Mouse (Mus musculus) heart, embryonic 14.5 days (tissue): Measurements from ENCODE around the gene 9530077C05Rik. TPM values are rescaled to one million over a fixed set of nuclear protein-coding genes. Genes with fewer than 3 reads are reported as not detected.
"Not testable (repeated sequence)": the region's sequence is repeated elsewhere in the genome, so short reads cannot be mapped to it uniquely, and the experiment has no call there.

Experiments used
- ATAC-seq: fragments of 200-750 bp; cut with Nextera tagmentation; 2 replicates; pipeline ENCODE4 v1.8.0; 2017; ENCODE audit warnings: low read depth, moderate TSS enrichment; ENCODE audit not compliant: insufficient number of reproducible peaks, insufficient read depth, low FRiP score
- H3K27ac ChIP-seq, 2 experiments: fragments of 200-500 bp in 1 of 2; fragments of 300-500 bp in 1 of 2; sonication (generic) in 1 of 2; replicated peaks in 1 of 2; 2 replicates each; pipeline ENCODE4 v1.5.1; 2012 to 2014; ENCODE audit warnings: low read depth in 2 of 2, low read length in 2 of 2, control low read depth in 1 of 2, mild to moderate bottlenecking in 1 of 2, mixed read lengths in 1 of 2; ENCODE audit not compliant: control insufficient read depth in 1 of 2, insufficient read depth in 1 of 2
- H3K27me3 ChIP-seq: fragments of 300-500 bp; sonication (generic); 2 replicates; pipeline ENCODE4 v1.6.1; 2014; ENCODE audit warnings: mild to moderate bottlenecking, low read length, control low read depth; ENCODE audit not compliant: control insufficient read depth, insufficient read depth
- H3K36me3 ChIP-seq: fragments of 300-500 bp; sonication (generic); 2 replicates; pipeline ENCODE4 v1.6.1; 2014; ENCODE audit warnings: mild to moderate bottlenecking, control low read depth, low read length, mixed read lengths; ENCODE audit not compliant: control insufficient read depth, insufficient read depth
- H3K4me1 ChIP-seq, 2 experiments: fragments of 200-500 bp in 1 of 2; fragments of 300-500 bp in 1 of 2; sonication (generic) in 1 of 2; 2 replicates each; pipeline ENCODE4 v1.6.1; 2012 to 2014; ENCODE audit warnings: low read length in 2 of 2, control low read depth in 1 of 2, mixed read lengths in 1 of 2; ENCODE audit not compliant: control insufficient read depth in 2 of 2, insufficient read depth in 2 of 2
- H3K4me2 ChIP-seq: fragments of 300-500 bp; sonication (generic); 2 replicates; pipeline ENCODE4 v1.6.1; 2014; ENCODE audit warnings: mild to moderate bottlenecking, low read length
- H3K4me3 ChIP-seq, 2 experiments: fragments of 200-500 bp in 1 of 2; fragments of 300-500 bp in 1 of 2; sonication (generic) in 1 of 2; 2 replicates each; pipeline ENCODE4 v1.5.1; 2012 to 2014; ENCODE audit warnings: low read length in 2 of 2, mild to moderate bottlenecking in 2 of 2, control low read depth in 1 of 2, low read depth in 1 of 2, moderate library complexity in 1 of 2; ENCODE audit not compliant: control insufficient read depth in 1 of 2, insufficient read depth in 1 of 2
- H3K9ac ChIP-seq: fragments of 300-500 bp; sonication (generic); 2 replicates; pipeline ENCODE4 v1.6.1; 2014; ENCODE audit warnings: mild to moderate bottlenecking, low read length
- H3K9me3 ChIP-seq: fragments of 300-500 bp; sonication (generic); 2 replicates; pipeline ENCODE4 v1.6.1; 2016; ENCODE audit warnings: low read length, control low read depth; ENCODE audit not compliant: control insufficient read depth
- WGBS: fragments of 180-500 bp; shearing (Covaris S2); extraction: QIAGEN DNeasy Blood & Tissue Kit; methylation state at CpG from one replicate; pipeline ENCODE4 v1.1.7; 2014; 5-methylcytosine and 5-hydroxymethylcytosine counted together
- polyA plus RNA-seq: library from polyadenylated mRNA; unstranded; fragments of >200 nt; fragmentation: Nextera tagmentation; extraction: Ambion mirVana; gene quantifications from 2 replicates; pipeline ENCODE4 v1.2.1, GENCODE M21; 2014

The 9530077C05Rik gene
- polyA plus RNA-seq, 1 experiment from 2014 or later = 1.9 TPM

- WGBS = 81% methylated on average over 1 of the region's 1 CpGs
- H3K4me3 ChIP-seq = no peak overlapping the region
- H3K9me3 ChIP-seq = no peaks in the 10 kb centered on the region
- no peak for ATAC-seq
- H3K27ac ChIP-seq = no peak overlapping the region
- no peaks in the 10 kb centered on the region for H3K4me1 ChIP-seq
- H3K27me3 ChIP-seq = no peaks in the 10 kb centered on the region
- H3K36me3 ChIP-seq = peaks cover 38% of the 10 kb centered on the region
- no peak overlapping the region for H3K4me2 ChIP-seq
- no peak overlapping the region for H3K9ac ChIP-seq
These were observed 33.8 kb downstream of the 9530077C05Rik start for GRCm38 (mm10) chr9:22445123-22445522.

GRCm38 (mm10) chr9:22447213-22447612 is 35.9 kb downstream of the 9530077C05Rik start:
- Histone ChIP-seq H3K4me3 (no peak overlapping the region), H3K9ac (no peak overlapping the region), H3K4me1 (no peaks in the 10 kb centered on the region), H3K27me3 (no peaks in the 10 kb centered on the region), H3K4me2 (no peak overlapping the region), H3K27ac (no peak overlapping the region), H3K9me3 (no peaks in the 10 kb centered on the region), H3K36me3 (peaks cover 59% of the 10 kb centered on the region)
- WGBS = 92% methylated on average over 5 of the region's 5 CpGs
- ATAC-seq = no peak

DNA sequence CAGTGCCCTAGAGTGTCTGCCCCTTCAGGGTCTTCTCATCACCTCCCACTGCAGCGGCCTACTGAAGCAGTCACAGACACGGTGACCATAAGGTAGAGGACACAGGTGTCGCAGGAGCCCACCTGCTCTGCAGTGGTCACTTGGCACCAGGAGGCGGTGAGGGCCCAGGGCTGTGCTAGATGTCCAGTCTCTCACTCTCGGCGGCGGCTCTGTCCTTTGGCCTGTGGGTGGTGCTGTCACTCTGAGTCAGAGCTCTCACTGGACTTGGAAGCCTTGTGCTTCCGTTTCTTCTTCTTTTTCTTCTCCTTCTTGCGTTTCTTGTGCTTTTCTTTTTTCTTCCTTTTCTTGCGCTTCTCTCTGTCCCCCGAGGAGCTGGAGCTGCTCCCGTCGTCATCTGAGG is 37.1 kb downstream of the 9530077C05Rik start:
- Histone ChIP-seq H3K4me3 (no peak overlapping the region), H3K4me2 (no peak overlapping the region), H3K36me3 (peaks cover 71% of the 10 kb centered on the region), H3K27me3 (no peaks in the 10 kb centered on the region), H3K4me1 (no peaks in the 10 kb centered on the region), H3K9me3 (no peaks in the 10 kb centered on the region), H3K9ac (no peak overlapping the region), H3K27ac (no peak overlapping the region)
- ATAC-seq = no peak
- 84% methylated on average over 13 of the region's 13 CpGs for WGBS

DNA sequence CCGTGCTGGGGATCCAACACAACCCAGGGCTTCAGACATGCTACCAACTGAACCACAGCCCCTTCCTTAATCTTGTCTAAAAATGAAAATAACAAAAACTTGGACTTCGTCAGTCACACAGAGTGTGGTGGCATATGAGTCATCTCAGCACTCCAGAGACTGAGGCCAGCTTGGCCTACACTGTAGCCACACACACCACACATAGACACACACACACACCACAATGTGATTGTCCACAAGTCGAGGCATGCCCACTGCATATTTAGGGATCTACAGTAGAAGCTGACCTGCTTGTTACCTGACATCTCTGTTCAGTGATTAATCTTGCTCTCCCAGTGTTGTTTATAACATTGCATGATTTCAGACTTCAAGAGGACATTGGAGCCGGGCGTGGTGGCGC is 37.9 kb downstream of the 9530077C05Rik start:
- no peaks in the 10 kb centered on the region for H3K4me1 ChIP-seq
- 87% methylated on average over 6 of the region's 6 CpGs for WGBS
- no peak for ATAC-seq

GRCm38 (mm10) chr9:22452697-22453096 is 41.4 kb downstream of the 9530077C05Rik start:
- WGBS = 76% methylated on average over 10 of the region's 10 CpGs
- Histone ChIP-seq H3K9me3 (no peaks in the 10 kb centered on the region), H3K9ac (no peak overlapping the region), H3K4me1 (no peaks in the 10 kb centered on the region), H3K27ac (no peak overlapping the region), H3K4me3 (no peak overlapping the region), H3K36me3 (peaks cover 99% of the 10 kb centered on the region), H3K4me2 (no peak overlapping the region), H3K27me3 (no peaks in the 10 kb centered on the region)
- no peak for ATAC-seq

More for the DNA sequence above, 37.9 kb downstream of the 9530077C05Rik start:
- H3K9ac ChIP-seq = no peak overlapping the region
- H3K9me3 ChIP-seq = no peaks in the 10 kb centered on the region
- peaks cover 79% of the 10 kb centered on the region for H3K36me3 ChIP-seq
- no peak overlapping the region for H3K4me2 ChIP-seq
- no peak overlapping the region for H3K4me3 ChIP-seq
- H3K27me3 ChIP-seq = no peaks in the 10 kb centered on the region
- H3K27ac ChIP-seq = no peak overlapping the region

- no peaks in the 10 kb centered on the region for H3K27me3 ChIP-seq
- no peak overlapping the region for H3K9ac ChIP-seq
- no peaks in the 10 kb centered on the region for H3K4me1 ChIP-seq
- no peak overlapping the region for H3K4me3 ChIP-seq
- H3K27ac ChIP-seq = no peak overlapping the region
- no peaks in the 10 kb centered on the region for H3K9me3 ChIP-seq
- WGBS = 94% methylated on average over 10 of the region's 10 CpGs
- no peak for ATAC-seq
- no peak overlapping the region for H3K4me2 ChIP-seq
- H3K36me3 ChIP-seq = peaks cover 94% of the 10 kb centered on the region
These were observed 42.2 kb downstream of the 9530077C05Rik start for GRCm38 (mm10) chr9:22453501-22453924.

- not testable (repeated sequence) for ATAC-seq, H3K4me1 ChIP-seq, H3K4me2 ChIP-seq, H3K27me3 ChIP-seq, H3K4me3 ChIP-seq, H3K9me3 ChIP-seq, H3K9ac ChIP-seq, H3K27ac ChIP-seq
- WGBS = 94% methylated on average over 8 of the region's 8 CpGs
- peaks cover 92% of the 10 kb centered on the region for H3K36me3 ChIP-seq
These were observed 42.7 kb downstream of the 9530077C05Rik start, which contains the start of gene Gm17545 for GRCm38 (mm10) chr9:22453990-22454389. Gene Gm17545 (plus strand): TSS chr9:22454290.

GRCm38 (mm10) chr9:22455041-22455440 is 43.7 kb downstream of the 9530077C05Rik start:
- Histone ChIP-seq H3K9ac (no peak overlapping the region), H3K9me3 (no peaks in the 10 kb centered on the region), H3K27ac (no peak overlapping the region), H3K27me3 (no peaks in the 10 kb centered on the region), H3K36me3 (peaks cover 83% of the 10 kb centered on the region), H3K4me3 (no peak overlapping the region), H3K4me2 (no peak overlapping the region), H3K4me1 (no peaks in the 10 kb centered on the region)
- ATAC-seq = no peak
